Mouse (Mus musculus) G1E (cell line): ENCODE data around the gene Fgfr2.

ENCODE experiments used
- CTCF ChIP-seq: IDR thresholded peaks from 2 replicates; pipeline ENCODE4 v1.5.1; 2012; ENCODE audit warnings: low read depth, low read length, inconsistent platforms, mixed read lengths
- GATA1 ChIP-seq: IDR thresholded peaks from 2 replicates; pipeline ENCODE4 v1.6.1; 2012; ENCODE audit warnings: borderline replicate concordance, low read length, inconsistent platforms, mixed read lengths
- GATA2 ChIP-seq: IDR thresholded peaks from 2 replicates; pipeline ENCODE4 v1.6.1; 2012; ENCODE audit warnings: low read depth, low read length, inconsistent platforms, borderline replicate concordance
- POLR2AphosphoS5 ChIP-seq: IDR thresholded peaks from 2 replicates; pipeline ENCODE4 v1.6.1; 2012; ENCODE audit warnings: low read depth, low read length, inconsistent platforms; ENCODE audit not compliant: insufficient replicate concordance
- TAL1 ChIP-seq: conservative IDR thresholded peaks from 2 replicates; pipeline ENCODE4 v1.6.1; 2012; ENCODE audit warnings: low read depth, low read length, inconsistent platforms, mixed read lengths

- TF ChIP-seq GATA1 (no peak), CTCF (no peak), POLR2AphosphoS5 (no peak), TAL1 (no peak), GATA2 (no peak)
Observed at GRCm38 (mm10) chr7:132786011-132786410, 337.1 kb downstream of the Fgfr2 start.
